ENCODE assay signal across 9 mouse cellular contexts in genomic region chr5:118459391-118459792, GRCm38 (mm10).
DNase-seq lines count a peak whose midpoint lies in the region; ATAC-seq and TF ChIP-seq lines count a peak whose summit lies in the region.
"Had no signal": no experiment of that assay in that cellular context is flagged by ENCODE, and none has a peak within 500 bp of the region (broad histone marks: within the 10 kb centered on the region; RNA-seq: fewer than 3 reads in every experiment).

No protein-coding gene starts in this region.

- peak overlapping the region; percentile 69 for H3K27ac ChIP-seq in heart, embryonic 13.5 days (replicated peaks)
- peak overlapping the region; percentile 87 for H3K27ac ChIP-seq in limb, embryonic 15.5 days
- no peak overlapping the region for H3K27ac ChIP-seq in midbrain, postnatal 0 days (ENCODE audit: low read depth, low read length)
- H3K27ac ChIP-seq: left cerebral cortex, adult 2 months had no signal

- peak overlapping the region; percentile 73 for H3K9ac ChIP-seq in heart, embryonic 13.5 days
- no peak overlapping the region for H3K9ac ChIP-seq in limb, embryonic 15.5 days
- no peak overlapping the region for H3K9ac ChIP-seq in midbrain, postnatal 0 days (replicated peaks; ENCODE audit: low read length, poor library complexity, severe bottlenecking)

- ATAC-seq in erythroblast, adult 5-6 weeks (replicated peaks; ENCODE audit: low FRiP score, poor library complexity, severe bottlenecking): no peak
- 0 out of 2 replicates have a peak, but pooled peaks have one; percentile 1 for ATAC-seq in common myeloid progenitor, adult 5-6 weeks (replicated peaks; ENCODE audit: low read depth, poor library complexity, severe bottlenecking)
- ATAC-seq in heart, embryonic 13.5 days (ENCODE audit: extremely low read depth, insufficient number of reproducible peaks, low FRiP score, low TSS enrichment): no peak; the same call in 1 of the 2 replicates
- no peak for ATAC-seq in limb, embryonic 15.5 days (ENCODE audit: insufficient number of reproducible peaks, low FRiP score, low TSS enrichment, low read depth)
- no peak; the same call in 1 of the 2 replicates for ATAC-seq in midbrain, postnatal 0 days (ENCODE audit: low FRiP score)

- peak overlapping the region; percentile 69 for H3K4me2 ChIP-seq in heart, embryonic 13.5 days
- H3K4me2 ChIP-seq in limb, embryonic 15.5 days: peak overlapping the region; percentile 56
- H3K4me2 ChIP-seq in midbrain, postnatal 0 days (ENCODE audit: low read depth, low read length, poor library complexity, severe bottlenecking): peak overlapping the region; percentile 45

- H3K36me3 ChIP-seq in erythroblast, embryonic 14.5 days (ENCODE audit: control insufficient read depth): no peaks in the 10 kb centered on the region
- H3K36me3 ChIP-seq in heart, embryonic 13.5 days: no peaks in the 10 kb centered on the region
- no peaks in the 10 kb centered on the region for H3K36me3 ChIP-seq in limb, embryonic 15.5 days
- H3K36me3 ChIP-seq in midbrain, postnatal 0 days (ENCODE audit: insufficient read depth, low read length): no peaks in the 10 kb centered on the region

- peaks cover 96% of the 10 kb centered on the region for H3K27me3 ChIP-seq in erythroblast, embryonic 14.5 days (ENCODE audit: control insufficient read depth)
- H3K27me3 ChIP-seq in heart, embryonic 13.5 days (replicated peaks): peaks cover 20% of the 10 kb centered on the region
- H3K27me3 ChIP-seq in limb, embryonic 15.5 days: no peaks in the 10 kb centered on the region
- 0 out of 2 replicates have a peak, but pooled peaks cover 6% of the 10 kb centered on the region for H3K27me3 ChIP-seq in midbrain, postnatal 0 days (ENCODE audit: insufficient read depth, low read length)

- no peak for TF ChIP-seq CTCF in midbrain, postnatal 0 days (IDR thresholded peaks at IDR 0.05)

- peak; percentile 67 for DNase-seq in midbrain, postnatal 0 days (ENCODE audit: low spot score)
- DNase-seq in cerebellum, adult 11-12 months: no peak
- DNase-seq in thymus, postnatal 4 days: no peak

- peak overlapping the region; percentile 52 for H3K4me3 ChIP-seq in erythroblast, embryonic 14.5 days (replicated peaks)
- H3K4me3 ChIP-seq in heart, embryonic 13.5 days: peak overlapping the region; percentile 45
- peak overlapping the region; percentile 27 for H3K4me3 ChIP-seq in limb, embryonic 15.5 days
- H3K4me3 ChIP-seq in midbrain, postnatal 0 days (ENCODE audit: low read depth, low read length): peak overlapping the region; percentile 16; the same call in 1 of the 2 replicates

- 3% methylated on average over 12 of the region's 12 CpGs for WGBS in heart, embryonic 13.5 days
- WGBS in limb, embryonic 15.5 days: under 1% methylated on average over 12 of the region's 12 CpGs
- 0% methylated on average over 12 of the region's 12 CpGs for WGBS in midbrain, postnatal 0 days

- peaks cover 39% of the 10 kb centered on the region for H3K4me1 ChIP-seq in erythroblast, embryonic 14.5 days (ENCODE audit: control insufficient read depth)
- peaks cover 24% of the 10 kb centered on the region for H3K4me1 ChIP-seq in heart, embryonic 13.5 days
- H3K4me1 ChIP-seq in limb, embryonic 15.5 days: peaks cover 23% of the 10 kb centered on the region
- no peaks in the 10 kb centered on the region; the same call in 1 of the 2 replicates for H3K4me1 ChIP-seq in midbrain, postnatal 0 days (ENCODE audit: insufficient read depth, low read length)

- no peaks in the 10 kb centered on the region for H3K9me3 ChIP-seq in erythroblast, embryonic 14.5 days (ENCODE audit: control insufficient read depth, low read length)
- no peaks in the 10 kb centered on the region for H3K9me3 ChIP-seq in heart, embryonic 13.5 days
- no peaks in the 10 kb centered on the region for H3K9me3 ChIP-seq in limb, embryonic 15.5 days
- no peaks in the 10 kb centered on the region for H3K9me3 ChIP-seq in midbrain, postnatal 0 days (ENCODE audit: low read length)
